Mouse (Mus musculus): Measurements from ENCODE around the gene Usp47.

DNA sequence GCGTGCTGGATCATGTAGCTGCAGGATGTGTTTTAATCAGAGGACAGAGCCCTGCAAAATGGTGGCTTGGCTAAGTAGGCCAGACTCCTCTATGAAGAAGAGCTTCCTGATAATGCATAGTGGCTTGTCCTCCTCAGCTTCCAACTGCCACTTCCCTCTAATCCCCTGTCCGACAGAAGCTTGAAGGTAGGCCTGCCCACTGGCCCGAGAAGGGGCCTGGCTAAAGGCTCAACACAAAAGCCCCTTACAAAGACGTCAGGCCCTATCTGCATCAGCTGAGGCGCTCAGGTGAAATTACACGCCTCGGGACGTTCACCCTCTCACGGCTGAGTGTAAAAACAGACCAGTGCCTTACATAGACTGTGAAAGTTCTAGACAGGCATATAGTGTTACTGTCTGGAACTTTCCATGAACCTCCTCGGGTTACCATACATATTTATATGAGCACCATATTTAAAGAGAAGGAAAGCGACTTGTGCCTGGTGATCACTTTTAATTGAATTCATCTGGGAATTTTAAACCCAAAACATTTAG is 121.4 kb downstream of the Usp47 start:
- no peak for TF ChIP-seq CTCF (conservative IDR thresholded peaks at IDR 0.05; ENCODE audit: low read length)
- no peak for TF ChIP-seq NANOG (IDR thresholded peaks at IDR 0.05; ENCODE audit: borderline replicate concordance, low read length)
- no peak for TF ChIP-seq POU5F1 (IDR thresholded peaks at IDR 0.05; ENCODE audit: borderline replicate concordance, low read length)
